Mouse (Mus musculus): ENCODE data around the gene Mlxip.

DNA sequence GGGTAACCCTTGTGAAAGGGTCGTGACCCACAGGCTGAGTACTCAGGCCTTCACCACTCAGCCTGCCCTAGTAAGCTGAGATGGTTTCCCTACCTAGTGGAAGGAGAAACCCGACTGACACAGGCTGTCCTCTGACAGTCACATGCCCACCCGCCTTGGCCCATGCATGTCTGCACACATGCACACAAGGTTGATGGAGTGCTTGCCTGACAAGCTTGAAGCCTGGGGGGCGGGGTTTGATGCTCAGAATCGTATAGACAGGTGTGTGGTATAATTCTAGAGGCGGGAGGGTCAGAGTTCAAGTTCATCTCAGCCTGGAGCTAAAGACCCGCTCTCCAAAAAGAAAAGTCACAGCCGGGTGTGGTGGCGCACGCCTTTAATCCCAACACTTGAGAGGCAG lies 19.3 kb upstream of the Mlxip start:
- no peak for TF ChIP-seq EP300 (IDR thresholded peaks at IDR 0.05)
- TF ChIP-seq CTCF (IDR thresholded peaks at IDR 0.05): no peak

All from lung, postnatal 0 days (tissue).